Mouse (Mus musculus) mouse embryonic stem cell (cell line): ENCODE results near the gene Rusc1.
"Not testable (repeated sequence)": the region's sequence is repeated elsewhere in the genome, so short reads cannot be mapped to it uniquely, and the experiment has no call there.

ENCODE experiments used
- in situ Hi-C, 2 experiments: fragments of 300-500 bp; cut with MboI; formaldehyde crosslinking; loops; 1 replicate in 1 of 2; 3 replicates in 1 of 2; pipeline ENCODE4 v1.14.3; 2019 to 2020; ENCODE audit warnings: low sequenced_read_pairs in 2 of 2, low pct_unique_long_range_greater_than_20kb in 1 of 2, mixed read lengths in 1 of 2; ENCODE audit not compliant: unreplicated experiment in 1 of 2

Rusc1 gene

DNA sequence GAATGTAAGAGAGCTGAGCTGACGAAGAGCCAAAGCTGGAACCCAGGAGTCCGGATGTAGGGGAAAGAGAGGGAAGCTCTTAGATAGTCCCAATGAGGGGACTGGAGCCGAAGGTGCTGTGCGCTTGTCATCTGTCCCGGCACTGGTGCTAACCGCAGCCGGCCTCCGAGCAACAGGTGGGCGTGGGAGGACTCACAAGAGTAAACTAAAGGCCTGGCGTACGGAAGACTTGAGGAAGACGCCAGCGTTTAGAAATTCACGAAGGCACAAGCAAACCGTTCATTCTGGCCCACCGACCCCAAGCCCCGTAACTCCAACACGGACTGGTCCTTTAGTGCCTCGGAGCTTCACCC lies 8.3 kb upstream of the Rusc1 start:
- in situ Hi-C loops, result no loop called here

DNA sequence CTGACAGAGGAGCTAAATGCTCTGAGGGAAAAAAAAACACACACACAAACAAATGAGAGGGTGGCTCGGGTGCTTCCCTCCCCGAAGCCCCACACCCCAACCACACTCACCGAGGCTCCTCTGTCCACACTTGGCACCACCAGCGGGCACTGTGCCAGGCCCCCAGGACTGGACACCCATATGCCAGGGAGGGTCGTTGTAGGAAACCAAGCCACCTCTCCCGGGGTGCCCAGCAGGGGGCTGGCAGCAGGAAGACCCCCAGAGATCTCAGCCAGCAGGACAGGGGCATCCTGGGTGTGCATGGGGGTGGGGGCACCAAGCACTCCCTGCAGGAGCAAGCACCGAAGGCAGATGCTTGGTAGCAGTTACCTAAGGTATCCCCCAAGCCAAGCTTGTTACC lies 7.7 kb upstream of the Rusc1 start, which contains the start of gene Gm43738:
Gene Gm43738 (minus strand): TSS at position 289 of the 400 bp plus-strand sequence.
- in situ Hi-C loops, result no loop called here

DNA sequence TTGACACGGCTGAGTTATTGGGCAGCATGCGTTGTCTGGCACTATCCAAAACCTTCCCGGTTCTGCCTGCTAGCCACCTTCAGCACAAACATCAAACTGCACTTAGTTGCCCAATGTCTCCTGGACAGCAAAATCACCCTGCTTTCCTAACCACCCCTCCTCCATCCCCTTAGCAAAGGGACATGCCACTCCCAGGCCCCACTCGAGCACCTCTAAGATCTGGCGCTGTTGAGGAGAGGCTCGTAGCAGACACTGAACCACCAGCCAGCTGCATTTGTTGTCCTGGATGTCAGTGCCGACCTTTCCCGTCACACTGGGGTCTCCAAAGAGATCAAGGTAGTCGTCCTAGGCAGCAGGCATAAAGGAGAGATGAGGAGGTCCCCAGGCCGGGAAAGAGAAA lies 910 bp upstream of the Rusc1 start:
- in situ Hi-C loops, result no loop called here

DNA sequence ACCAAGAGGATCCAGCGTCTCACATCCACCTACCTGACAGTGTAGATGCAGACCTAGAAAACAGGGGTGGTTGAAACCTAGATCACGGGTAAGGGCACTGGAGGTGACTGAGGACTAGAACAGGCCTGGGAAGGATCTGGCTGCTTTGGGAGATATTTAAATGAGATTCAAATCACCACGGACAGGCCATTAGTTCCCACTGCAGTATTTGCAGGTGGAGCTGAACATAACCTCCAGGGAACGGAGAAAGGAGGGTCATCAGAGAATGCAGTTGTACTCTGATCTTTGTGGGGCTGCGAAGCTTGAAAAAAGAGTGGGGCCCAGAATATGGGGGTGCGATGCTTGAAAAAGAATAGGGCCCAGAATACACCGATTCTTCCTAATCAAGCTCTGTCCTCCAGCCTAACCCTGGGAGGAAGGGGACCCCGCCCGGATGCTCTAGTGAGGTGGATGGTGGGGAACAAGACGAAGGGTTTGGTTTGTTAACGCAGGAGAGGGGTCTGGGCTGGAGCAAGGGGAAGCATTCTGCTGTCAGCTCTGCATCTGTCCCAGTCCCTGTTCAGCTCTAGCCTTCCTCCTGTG lies 511 bp downstream of the Rusc1 start:
- in situ Hi-C loops, result no loop called here

DNA sequence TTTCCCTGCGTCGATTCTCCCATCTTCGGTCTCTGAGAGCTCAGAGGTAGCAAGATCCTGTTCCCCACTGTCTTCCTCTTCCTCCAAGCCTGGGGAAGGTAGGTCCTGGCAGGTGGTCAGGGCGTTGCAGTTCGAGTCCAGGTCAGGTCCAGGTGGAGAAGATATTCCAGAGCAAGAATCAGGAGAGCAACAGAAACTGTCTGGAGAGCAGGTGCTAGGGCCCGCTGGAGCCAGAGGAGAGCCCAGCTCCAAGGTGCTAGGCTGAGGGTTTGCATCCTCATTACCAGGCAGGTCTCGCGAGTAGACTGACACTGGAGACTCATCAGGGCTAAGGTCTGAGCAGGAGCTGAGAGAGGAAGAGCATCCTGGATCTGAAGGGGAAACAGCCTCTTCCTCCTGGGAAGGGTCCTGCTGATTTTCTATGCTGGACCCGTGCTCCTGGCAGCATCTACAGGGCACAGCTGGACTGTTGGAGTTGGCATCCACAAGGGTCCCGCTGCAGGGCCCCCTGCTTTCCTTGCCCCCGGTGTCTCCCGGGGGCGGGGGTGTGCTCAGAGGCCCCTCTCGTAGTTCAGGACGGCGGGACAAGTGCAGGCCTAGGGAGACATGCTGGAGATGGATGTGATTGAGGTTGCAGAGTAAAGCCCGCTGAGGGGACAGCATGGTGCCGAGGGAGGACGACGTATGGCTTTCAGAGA lies 1.2 kb downstream of the Rusc1 start:
- in situ Hi-C loops, result no loop called here

DNA sequence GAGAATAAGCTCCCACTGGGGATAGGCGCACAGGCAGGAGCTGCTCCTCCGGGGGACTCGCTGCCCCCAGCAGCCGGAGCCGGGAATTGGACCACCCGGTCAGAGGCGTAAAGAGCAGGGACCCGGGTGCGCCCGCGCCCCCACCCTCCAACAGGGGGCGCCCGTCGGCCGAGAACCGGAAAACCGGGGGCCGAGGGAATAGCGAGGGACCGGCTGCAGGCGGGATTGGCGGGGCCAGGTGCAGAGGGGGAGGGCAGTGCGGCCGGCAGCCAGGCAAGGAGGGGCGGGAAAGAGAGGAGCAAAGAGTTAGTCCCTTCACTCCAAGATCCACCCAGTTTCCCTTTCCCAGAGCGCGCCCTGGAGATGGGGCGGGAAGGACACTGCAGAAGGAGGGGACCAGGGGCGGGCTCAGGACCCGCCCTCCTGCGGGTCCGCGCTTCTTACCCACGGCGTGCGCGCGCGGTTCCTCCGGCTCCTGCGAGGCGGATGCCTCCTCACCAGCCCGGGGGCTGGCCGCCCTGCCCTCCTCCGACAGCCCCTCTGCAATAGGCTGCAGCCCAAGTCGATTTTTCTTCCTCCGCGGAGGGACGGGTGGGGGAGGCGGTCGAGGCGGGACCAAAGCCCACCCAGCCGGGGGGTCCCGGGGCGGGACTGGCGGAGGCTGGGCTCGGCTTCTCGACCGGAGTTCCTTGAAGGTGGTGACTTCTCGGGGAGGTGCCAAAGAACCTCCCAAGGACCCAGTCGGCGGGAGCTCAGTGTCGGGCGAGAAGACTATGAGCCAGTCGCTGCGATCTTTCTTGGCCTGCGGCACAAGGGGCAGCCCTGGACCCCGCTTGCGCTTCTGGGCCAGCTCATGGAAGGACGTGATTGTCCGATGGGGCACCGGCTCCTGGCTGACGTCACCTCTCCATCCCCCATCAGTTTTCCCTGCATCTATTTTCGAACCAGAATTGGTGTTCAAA lies 2.1 kb downstream of the Rusc1 start:
- in situ Hi-C loops, result no loop called here

DNA sequence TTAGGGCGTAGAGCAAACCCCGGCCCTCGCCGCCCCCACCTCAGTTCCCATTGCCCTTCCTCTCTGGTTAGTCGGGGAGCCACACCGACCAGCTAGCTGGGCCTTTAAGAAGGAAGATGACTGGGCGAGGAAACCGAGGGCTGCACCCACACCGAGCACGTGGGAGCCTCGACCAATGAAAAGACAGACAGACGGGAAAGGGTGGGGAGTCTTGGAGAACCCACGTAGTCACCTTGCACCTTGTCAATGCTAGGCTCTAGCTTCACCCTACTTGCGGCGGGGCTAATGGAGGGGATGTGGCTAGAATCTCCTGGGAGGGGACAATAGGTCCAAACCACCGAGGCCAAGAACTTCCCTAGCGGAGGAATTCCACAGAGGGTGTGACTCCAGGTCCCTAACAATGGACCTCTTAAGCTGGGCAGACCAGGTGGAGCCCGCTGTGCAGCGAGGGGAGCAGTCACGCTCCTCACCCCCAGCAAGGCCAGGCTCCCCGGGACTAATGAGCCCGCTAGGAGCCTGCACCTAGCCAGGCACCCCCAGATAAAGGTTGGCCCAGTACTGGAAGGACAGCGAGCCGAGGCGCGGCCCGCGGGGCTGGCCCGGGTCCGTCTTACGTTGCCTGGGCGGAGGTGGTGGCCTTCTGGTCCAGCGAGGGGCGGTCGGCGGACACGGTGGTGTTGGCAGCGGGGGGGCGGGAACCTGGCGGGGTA lies 3.1 kb downstream of the Rusc1 start:
- in situ Hi-C loops, result no loop called here

DNA sequence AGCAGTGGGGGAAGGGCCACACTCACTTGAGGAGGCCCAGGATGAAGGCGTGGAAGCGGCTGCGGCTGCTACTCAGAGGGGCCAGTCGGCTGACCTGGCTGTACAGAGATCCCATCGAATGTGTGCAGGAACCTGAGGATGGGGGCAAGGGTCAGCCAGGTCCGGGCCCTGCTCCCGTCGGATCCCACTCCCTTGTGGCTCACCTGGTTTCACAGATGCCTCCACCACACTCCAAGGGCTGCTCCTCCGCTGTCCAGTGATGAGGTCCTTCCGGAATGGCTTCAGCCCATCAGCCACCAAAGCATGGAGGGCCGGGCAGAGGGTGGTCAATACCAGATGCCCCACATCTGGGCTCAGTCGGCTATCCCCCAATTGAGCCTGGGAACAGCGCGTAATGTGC lies 4.1 kb downstream of the Rusc1 start:
- in situ Hi-C loops, result no loop called here

DNA sequence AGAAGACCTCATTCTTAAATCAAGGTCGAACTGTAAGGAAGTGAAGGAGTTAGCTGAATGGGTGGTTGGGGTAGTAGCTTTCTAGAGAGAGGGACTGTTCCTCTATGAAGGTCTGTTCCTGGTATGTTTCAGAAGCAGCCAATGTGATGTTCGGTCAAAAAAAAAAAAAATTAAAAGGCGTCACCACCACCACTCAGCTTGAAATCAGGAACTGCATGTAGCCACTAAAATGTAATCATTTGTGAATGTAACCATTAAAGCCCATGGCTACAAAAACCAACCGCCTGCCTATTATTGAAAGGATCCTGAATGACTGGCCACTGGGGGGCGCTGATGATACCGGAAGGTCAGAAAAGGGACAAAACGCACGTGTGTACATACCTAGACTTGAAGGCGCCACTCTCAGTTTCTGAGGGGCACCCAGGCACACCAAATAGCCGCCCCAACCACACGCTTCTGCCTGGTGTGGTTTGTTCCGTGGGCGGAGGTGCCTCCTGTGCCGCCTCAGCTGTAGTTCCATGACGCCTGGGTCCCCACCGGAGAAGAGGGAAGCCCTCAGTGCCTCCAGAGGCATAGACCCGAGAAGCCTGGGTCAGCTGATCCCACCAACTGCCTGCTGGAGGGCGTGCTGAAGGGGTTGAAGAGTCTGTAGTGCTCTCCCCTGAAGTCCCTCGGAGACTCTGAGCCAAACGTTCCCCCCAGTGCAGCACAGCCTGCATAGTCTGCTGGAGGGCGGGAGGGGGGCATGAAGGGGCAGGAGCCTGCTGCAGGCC lies 5.6 kb downstream of the Rusc1 start:
- in situ Hi-C loops, result no loop called here

DNA sequence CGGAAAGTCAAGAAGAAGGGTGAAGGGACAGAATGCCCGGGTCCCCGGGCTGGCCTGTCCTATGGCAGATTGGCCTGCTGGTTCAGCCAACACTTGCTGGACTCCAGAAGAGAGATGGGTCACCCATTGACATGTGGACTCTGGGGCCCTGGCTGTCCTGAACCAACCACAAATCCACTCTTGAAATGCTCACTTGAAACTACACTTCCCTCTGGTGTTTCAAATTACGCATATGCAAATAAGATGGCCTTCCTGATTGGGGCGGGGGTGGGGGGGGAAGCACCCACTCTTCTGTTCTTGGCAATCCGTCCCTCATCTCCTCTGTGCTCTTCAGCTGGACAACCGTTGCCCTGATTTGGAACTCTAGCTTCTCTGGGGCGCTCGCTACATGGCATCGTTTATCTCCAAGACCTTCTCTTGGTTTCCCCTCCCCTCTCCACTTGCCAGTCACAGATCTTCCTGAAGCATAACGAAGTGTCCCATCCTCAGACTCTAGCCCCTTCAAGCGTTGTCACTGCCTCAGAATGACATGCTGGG lies 8.4 kb downstream of the Rusc1 start:
- in situ Hi-C loops, result no loop called here

DNA sequence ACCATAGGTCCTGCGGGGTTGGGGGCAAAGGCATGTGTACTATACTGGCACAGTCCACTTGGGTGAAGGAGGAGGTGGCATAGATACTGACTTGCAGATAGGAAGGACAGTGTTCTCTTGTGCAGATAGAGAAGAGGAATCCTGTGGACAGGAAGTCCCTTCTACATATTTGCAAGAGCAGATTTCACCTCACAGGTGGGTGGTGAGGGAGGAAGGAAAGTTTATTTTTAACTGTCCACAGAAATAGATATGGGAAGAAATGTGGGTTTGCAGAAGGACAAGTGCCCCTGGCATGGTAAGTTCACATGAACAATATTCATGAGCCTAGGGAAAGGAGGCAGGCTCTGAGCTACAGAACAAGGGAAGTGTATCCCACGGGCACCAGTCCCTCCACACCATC lies 9.0 kb downstream of the Rusc1 start:
- in situ Hi-C loops, result no loop called here

DNA sequence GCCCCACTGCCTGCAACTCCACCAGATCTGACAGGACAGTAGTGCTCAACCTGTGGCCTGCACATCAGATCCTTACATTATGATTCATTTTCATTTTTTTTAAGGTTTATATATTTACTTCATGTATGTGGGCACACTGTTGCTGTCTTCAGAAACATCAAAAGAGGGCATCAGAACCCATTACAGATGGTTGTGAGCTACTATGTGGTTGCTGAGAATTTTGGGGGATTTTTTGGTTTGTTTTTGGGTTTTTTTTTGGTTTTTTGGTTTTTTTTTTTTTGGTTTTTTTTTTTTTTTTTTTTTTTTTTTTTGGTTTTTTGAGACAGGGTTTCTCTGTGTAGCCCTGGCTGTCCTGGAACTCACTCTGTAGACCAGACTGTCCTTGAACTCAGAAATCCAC lies 10.8 kb downstream of the Rusc1 start:
- in situ Hi-C loops, result not testable (repeated sequence)

DNA sequence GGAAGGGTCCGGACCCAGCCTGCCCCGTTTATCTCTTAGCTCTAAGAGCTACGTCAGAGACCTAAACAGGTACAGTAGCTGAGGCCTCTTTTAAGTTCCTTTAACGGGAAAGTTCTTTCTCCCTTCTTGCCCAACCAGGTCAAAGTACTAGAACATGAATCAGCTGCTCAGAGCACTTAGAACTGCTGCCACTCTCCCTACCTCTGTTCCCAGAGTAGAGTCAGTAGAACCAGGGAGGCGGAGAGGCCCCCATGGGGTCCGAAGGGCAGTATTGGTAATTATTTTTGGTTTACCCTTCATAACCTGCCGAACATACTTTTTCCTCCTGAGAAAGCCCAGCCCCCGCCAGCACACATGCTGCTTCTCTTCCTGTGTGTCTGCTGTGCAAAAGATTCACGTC lies 15.7 kb downstream of the Rusc1 start:
- in situ Hi-C loops, result no loop called here

DNA sequence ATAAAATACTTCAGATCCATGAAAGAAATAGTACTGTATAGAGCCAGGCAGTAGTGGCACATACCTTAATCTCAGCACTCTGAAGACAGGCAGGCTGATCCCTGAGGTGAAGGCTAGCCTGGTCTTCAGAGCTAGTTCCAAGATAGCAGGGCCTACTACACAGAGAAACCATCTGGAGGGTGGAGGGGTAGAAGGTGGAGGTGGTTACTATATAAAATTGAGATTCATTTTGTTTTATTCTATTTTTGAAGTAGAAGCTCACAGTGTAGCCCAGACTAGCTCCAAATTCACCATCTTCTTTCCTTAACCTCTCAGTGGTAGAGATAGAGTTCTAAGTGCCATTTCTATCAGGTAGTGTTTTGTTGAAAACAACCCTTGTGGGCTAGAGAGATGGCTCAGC lies 25.8 kb downstream of the Rusc1 start:
- in situ Hi-C loops, result no loop called here

DNA sequence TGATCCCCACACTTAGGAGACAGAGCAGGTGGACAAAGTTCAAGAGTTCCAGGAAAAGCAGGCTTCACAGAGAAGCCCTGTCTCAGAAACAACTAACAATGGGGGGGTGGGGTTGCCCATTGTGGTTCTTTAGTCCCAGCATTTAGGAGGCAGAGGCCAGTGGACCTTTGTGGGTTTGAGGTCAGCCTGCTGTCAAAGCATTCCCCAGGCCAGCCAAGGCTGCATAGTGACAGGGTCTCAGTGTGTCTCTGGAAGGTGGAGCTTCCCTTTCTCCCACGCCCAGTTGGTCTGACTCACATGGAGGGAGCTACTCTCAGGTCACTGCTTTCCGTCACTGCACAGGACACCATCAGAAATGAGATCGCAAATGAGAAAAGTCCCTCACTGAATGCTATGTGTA lies 31.4 kb downstream of the Rusc1 start:
- in situ Hi-C loops, result no loop called here

DNA sequence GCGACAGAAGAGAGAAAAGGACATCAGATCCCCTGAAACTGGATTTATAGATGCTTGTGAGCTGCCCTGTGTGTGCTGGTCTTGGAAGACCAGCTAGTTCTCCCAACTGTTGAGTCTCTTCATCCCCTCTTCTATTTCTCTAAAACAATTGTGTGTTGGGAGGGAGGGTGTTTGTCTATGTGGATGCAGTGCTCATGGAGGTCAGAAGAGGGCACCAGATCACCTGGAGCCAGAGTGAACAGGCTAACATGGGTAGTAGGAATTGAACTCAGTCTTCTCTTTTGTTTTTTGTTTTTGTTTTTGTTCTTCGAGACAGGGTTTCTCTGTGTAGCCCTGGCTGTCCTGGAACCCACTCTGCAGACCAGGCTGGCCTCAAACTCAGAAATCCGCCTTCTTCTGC lies 34.3 kb downstream of the Rusc1 start:
- in situ Hi-C loops, result no loop called here

DNA sequence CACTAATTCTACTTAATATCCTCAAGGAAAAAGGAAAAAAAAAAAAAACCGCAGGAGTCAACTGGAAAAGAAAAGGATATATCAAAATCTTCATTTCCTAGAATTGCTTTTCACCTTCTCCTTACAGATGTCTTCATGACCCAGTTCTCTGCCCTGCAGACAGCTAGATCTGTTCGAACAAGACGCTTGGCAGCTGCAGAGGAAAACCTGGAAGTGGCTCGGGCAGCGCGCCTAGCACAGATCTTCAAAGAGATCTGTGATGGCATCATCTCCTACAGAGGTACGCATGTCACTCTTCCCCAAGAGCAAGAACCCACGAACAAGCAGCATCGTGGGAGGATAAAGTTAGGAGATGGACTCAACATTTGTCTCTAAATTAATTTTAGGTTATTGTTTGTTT lies 34.8 kb downstream of the Rusc1 start:
- in situ Hi-C loops, result no loop called here

DNA sequence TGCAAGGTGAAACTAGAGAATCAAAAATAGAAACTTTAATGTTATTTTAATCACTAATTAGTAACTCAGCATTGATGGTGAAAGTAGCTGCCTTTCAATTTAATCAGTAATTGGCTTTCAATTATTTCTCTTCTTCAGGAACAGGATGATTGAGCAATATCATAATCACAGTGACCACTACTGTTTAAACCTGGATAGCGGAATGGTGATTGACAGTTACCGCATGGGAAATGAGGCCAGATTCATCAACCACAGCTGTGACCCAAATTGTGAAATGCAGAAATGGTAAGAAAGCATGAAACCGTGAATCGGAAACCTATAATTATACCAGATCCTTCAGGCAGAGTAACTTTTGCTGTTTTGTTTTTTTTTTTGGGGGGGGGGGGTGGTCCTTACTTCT lies 49.8 kb downstream of the Rusc1 start:
- in situ Hi-C loops, result no loop called here
